Mouse (Mus musculus): ENCODE data around the gene Epb41l4b.

DNA sequence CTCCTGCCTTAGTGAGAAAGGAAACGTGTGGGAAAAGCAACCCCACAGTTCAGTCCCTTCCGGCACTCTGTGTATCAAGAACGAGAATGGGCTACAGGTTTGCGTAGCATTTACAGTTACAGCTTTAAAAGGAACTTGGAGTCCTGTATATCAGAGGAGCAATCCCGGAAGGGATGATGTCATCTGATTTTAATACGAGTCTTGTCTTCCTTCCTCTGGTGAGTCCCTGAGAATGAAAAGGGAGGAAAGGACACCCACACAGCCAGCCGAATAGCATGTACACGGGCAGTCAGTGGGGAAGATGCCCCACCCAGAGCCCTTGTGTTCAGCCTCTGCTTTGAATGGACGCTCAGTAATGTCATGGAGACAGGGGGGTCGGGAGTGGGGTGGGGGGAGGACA lies 115.3 kb downstream of the Epb41l4b start:
- TF ChIP-seq EP300 (IDR thresholded peaks at IDR 0.05; ENCODE audit: low read depth) (no peak), CTCF (IDR thresholded peaks at IDR 0.05; ENCODE audit: low read depth) (no peak)
